Mouse (Mus musculus): ENCODE results near the gene Rdh8. TPM values are rescaled to one million over a fixed set of nuclear protein-coding genes. Genes with fewer than 3 reads are reported as not detected.
"Not testable (repeated sequence)": the region's sequence is repeated elsewhere in the genome, so short reads cannot be mapped to it uniquely, and the experiment has no call there.

Rdh8 gene
- polyA plus RNA-seq, 1 experiment from 2014 or later: not detected

DNA sequence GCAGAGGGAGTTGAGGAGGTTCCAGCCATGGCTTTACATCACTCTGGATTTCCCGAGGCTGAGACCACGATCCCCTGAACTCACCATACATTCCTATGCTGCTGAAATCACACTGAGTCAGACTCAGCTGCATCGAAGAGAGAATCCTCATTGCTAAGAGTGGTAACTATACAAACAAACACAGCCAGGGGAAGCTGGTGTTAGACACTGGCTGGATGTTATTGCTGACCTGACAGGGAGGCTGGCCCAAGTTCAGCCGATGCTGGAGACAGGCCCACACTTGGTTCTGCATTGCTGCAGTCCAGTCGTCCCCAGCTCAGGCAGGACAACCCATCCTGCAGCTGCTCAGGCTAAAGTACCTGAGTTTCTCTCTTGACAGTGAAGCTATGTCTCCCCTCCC, 7.5 kb downstream of the Rdh8 start:
- DNase-seq (ENCODE audit: low spot score) (no peak), ATAC-seq (replicated peaks; ENCODE audit: low FRiP score) (no peak)
- Histone ChIP-seq H3K4me2 (ENCODE audit: low read depth, low read length, severe bottlenecking) (no peak overlapping the region), H3K27me3 (ENCODE audit: control insufficient read depth, insufficient read depth, low read length) (no peaks in the 10 kb centered on the region), H3K4me1 (replicated peaks; ENCODE audit: control insufficient read depth, insufficient read depth, low read length) (no peaks in the 10 kb centered on the region), H3K9me3 (ENCODE audit: control insufficient read depth, low read length) (no peaks in the 10 kb centered on the region), H3K27ac (ENCODE audit: low read depth, low read length) (no peak overlapping the region), H3K9ac (ENCODE audit: low read length) (no peak overlapping the region), H3K36me3 (ENCODE audit: control insufficient read depth, insufficient read depth, low read length) (no peaks in the 10 kb centered on the region), H3K4me3 (ENCODE audit: low read depth, low read length) (no peak overlapping the region)
- WGBS: 84% methylated on average over 5 of the region's 5 CpGs

DNA sequence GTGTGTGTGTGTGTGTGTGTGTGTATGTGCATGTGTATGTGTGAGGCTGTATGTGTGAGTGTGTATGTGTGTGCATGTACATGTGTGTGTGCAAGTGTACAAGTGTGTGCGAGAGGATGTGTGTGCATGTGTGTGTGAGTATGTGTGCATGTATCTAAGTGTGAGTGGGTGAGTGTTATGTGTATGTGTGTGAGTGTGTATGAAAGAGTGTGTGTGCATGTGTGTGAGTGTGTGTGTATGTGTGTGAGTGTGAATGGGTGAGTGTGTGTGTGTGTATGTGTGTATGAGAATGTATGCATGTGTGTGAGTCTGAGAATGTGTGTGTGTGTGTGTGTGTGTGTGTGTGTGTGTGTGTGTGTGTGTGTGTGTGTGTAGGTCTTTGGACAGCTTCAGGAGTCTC, 9.8 kb downstream of the Rdh8 start:
- ATAC-seq (replicated peaks; ENCODE audit: low FRiP score) (no peak), DNase-seq (ENCODE audit: low spot score) (no peak)
- H3K27me3 ChIP-seq (ENCODE audit: control insufficient read depth, insufficient read depth, low read length): no peaks in the 10 kb centered on the region
- no peak overlapping the region for H3K4me3 ChIP-seq (ENCODE audit: low read depth, low read length)
- no peaks in the 10 kb centered on the region for H3K4me1 ChIP-seq (replicated peaks; ENCODE audit: control insufficient read depth, insufficient read depth, low read length)
- H3K4me2 ChIP-seq (ENCODE audit: low read depth, low read length, severe bottlenecking): no peak overlapping the region
- H3K9ac ChIP-seq (ENCODE audit: low read length): no peak overlapping the region
- WGBS: 93% methylated on average over 1 of the region's 1 CpGs
- no peak overlapping the region for H3K27ac ChIP-seq (ENCODE audit: low read depth, low read length)
- no peaks in the 10 kb centered on the region for H3K36me3 ChIP-seq (ENCODE audit: control insufficient read depth, insufficient read depth, low read length)
- H3K9me3 ChIP-seq (ENCODE audit: control insufficient read depth, low read length): no peaks in the 10 kb centered on the region

DNA sequence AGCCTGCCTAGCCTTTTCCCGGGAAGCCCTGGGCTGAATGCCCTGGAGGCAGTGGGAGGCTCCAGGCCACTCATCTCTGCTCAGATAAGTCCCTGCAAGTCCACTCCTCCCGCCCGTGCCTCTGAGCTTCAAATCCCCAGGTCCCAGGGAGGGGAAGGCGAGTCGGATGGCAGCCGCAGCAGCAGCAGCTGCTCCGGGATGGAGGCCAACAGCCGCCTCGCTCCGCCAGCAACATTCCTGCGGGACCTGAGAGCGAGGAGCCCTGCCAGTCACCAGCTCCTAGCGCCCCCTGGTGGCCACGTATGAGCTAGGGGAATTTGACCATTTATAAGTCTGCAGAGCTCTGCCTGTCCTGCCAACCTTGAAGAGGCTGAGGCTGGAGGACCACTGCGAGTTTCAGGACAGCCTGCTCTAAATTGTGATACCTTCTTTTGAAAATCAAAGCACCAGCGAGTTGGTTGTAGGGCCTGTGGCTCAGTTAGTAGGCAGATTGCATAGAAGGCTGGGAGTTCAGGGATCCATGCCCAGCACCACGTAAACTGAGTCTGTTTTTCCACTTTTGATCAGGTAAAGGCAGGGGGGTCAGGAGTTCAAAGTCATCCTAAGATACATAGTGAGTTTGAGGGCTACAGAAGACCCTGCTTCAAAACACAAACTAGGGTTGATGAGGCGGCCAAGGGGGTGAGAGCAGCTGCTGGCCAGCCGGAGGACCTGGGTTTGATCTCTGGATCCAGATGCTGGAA, 12.8 kb downstream of the Rdh8 start:
- DNase-seq (ENCODE audit: low spot score): peak; percentile 95
- H3K9me3 ChIP-seq (ENCODE audit: control insufficient read depth, low read length): no peaks in the 10 kb centered on the region
- H3K4me1 ChIP-seq (replicated peaks; ENCODE audit: control insufficient read depth, insufficient read depth, low read length): no peaks in the 10 kb centered on the region
- 16% methylated on average over 19 of the region's 19 CpGs for WGBS
- peak; percentile 87 for ATAC-seq (replicated peaks; ENCODE audit: low FRiP score)
- H3K4me3 ChIP-seq (ENCODE audit: low read depth, low read length): no peak overlapping the region
- H3K36me3 ChIP-seq (ENCODE audit: control insufficient read depth, insufficient read depth, low read length): no peaks in the 10 kb centered on the region
- no peak overlapping the region for H3K27ac ChIP-seq (ENCODE audit: low read depth, low read length)
- peak overlapping the region; percentile 28; the same call in 1 of the 2 replicates for H3K4me2 ChIP-seq (ENCODE audit: low read depth, low read length, severe bottlenecking)
- H3K27me3 ChIP-seq (ENCODE audit: control insufficient read depth, insufficient read depth, low read length): no peaks in the 10 kb centered on the region
- peak overlapping the region; percentile 45; the same call in 1 of the 2 replicates for H3K9ac ChIP-seq (ENCODE audit: low read length)

DNA sequence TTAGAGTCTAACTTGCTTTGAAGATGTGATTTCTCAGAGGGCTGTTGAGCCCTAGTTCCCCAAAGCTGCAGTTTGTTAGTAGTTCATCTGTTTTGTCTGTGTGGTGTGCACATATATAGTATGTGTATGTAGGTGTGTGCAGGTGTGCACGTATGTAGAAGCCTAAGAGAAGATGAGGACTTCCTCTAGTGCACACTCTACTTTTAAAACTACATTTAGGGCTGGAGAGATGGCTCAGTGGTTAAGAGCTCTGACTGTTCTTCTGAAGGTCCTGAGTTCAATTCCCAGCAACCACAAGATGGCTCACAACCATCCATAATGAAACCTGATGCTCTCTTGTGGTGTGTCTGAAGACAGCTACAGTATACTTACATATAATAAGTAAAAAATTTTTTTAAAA, 16.6 kb downstream of the Rdh8 start:
- Histone ChIP-seq H3K27me3 (ENCODE audit: control insufficient read depth, insufficient read depth, low read length) (no peaks in the 10 kb centered on the region), H3K9me3 (ENCODE audit: control insufficient read depth, low read length) (no peaks in the 10 kb centered on the region), H3K4me2 (ENCODE audit: low read depth, low read length, severe bottlenecking) (no peak overlapping the region), H3K4me1 (replicated peaks; ENCODE audit: control insufficient read depth, insufficient read depth, low read length) (no peaks in the 10 kb centered on the region), H3K36me3 (ENCODE audit: control insufficient read depth, insufficient read depth, low read length) (no peaks in the 10 kb centered on the region), H3K9ac (ENCODE audit: low read length) (no peak overlapping the region), H3K27ac (ENCODE audit: low read depth, low read length) (no peak overlapping the region), H3K4me3 (ENCODE audit: low read depth, low read length) (no peak overlapping the region)
- no peak for ATAC-seq (replicated peaks; ENCODE audit: low FRiP score)
- DNase-seq (ENCODE audit: low spot score): no peak
- WGBS: 71% methylated on average over 1 of the region's 1 CpGs

DNA sequence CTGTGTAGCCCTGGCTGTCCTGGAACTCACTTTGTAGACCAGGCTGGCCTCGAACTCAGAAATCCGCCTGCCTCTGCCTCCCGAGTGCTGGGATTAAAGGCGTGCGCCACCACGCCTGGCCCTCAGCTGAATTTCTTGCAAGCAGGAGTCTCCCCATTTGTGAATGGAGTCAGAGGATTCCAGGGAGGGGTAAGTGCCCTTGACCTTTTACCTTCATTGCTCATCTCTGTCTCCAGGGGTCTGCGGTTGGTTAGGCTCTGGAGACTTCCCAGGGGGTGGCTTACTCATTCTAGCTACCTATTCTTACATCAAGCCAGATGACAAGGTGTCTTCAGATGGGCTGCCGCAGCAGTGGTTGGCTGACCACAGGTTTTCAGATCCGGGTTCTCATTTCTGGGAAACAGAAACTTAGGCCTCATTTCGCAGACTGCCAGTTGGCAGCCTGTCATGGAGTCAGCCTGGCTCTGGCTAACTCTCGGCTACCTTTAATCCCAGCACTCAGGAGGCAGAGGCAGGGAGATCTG, 17.2 kb downstream of the Rdh8 start:
- WGBS: 84% methylated on average over 11 of the region's 11 CpGs
- not testable (repeated sequence) for H3K27me3 ChIP-seq (ENCODE audit: control insufficient read depth, insufficient read depth, low read length); DNase-seq (ENCODE audit: low spot score); H3K9me3 ChIP-seq (ENCODE audit: control insufficient read depth, low read length); H3K4me2 ChIP-seq (ENCODE audit: low read depth, low read length, severe bottlenecking); ATAC-seq (replicated peaks; ENCODE audit: low FRiP score); H3K36me3 ChIP-seq (ENCODE audit: control insufficient read depth, insufficient read depth, low read length); H3K4me3 ChIP-seq (ENCODE audit: low read depth, low read length); H3K4me1 ChIP-seq (replicated peaks; ENCODE audit: control insufficient read depth, insufficient read depth, low read length); H3K27ac ChIP-seq (ENCODE audit: low read depth, low read length); H3K9ac ChIP-seq (ENCODE audit: low read length)

DNA sequence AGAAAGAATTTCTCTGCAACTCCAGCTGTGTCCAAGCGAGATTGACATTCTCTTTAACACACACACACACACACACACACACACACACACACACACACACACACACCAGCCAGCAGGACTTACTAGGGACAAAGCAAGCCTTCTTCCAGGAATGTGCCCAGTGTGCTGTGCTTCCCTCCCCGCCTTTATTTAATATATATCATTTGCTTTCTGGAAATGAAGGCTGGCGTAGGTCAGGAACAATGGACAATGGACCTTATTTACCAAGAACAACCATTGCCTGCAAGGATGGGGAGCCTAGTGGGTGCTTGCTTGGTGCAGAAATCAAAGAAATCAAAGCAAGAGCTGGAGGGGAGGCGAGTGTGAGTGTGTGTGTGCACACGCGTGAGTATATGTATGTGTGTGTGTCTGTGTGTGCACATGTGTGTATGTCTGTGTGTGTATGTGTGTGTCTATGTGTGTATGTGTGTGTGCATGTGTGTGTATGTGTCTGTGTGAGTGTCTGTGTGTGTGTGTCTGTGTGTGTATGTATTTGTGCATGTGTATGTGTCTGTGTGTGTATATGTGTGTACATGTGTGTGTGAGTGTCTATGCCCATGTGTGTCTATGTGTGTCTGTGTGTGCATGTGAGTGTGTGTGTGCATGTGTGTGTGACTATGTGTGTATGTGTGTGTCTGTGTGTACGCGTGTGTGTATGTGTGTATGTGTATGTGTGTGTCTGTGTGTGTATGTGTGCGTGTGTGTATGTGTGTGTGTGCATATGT, 19.1 kb downstream of the Rdh8 start:
- H3K9ac ChIP-seq (ENCODE audit: low read length): no peak overlapping the region
- H3K4me2 ChIP-seq (ENCODE audit: low read depth, low read length, severe bottlenecking): no peak overlapping the region
- no peak for ATAC-seq (replicated peaks; ENCODE audit: low FRiP score)
- no peak overlapping the region for H3K27ac ChIP-seq (ENCODE audit: low read depth, low read length)
- no peak for DNase-seq (ENCODE audit: low spot score)
- no peaks in the 10 kb centered on the region for H3K4me1 ChIP-seq (replicated peaks; ENCODE audit: control insufficient read depth, insufficient read depth, low read length)
- no peaks in the 10 kb centered on the region for H3K36me3 ChIP-seq (ENCODE audit: control insufficient read depth, insufficient read depth, low read length)
- WGBS: 84% methylated on average over 9 of the region's 9 CpGs
- H3K4me3 ChIP-seq (ENCODE audit: low read depth, low read length): no peak overlapping the region
- no peaks in the 10 kb centered on the region for H3K9me3 ChIP-seq (ENCODE audit: control insufficient read depth, low read length)
- H3K27me3 ChIP-seq (ENCODE audit: control insufficient read depth, insufficient read depth, low read length): no peaks in the 10 kb centered on the region

DNA sequence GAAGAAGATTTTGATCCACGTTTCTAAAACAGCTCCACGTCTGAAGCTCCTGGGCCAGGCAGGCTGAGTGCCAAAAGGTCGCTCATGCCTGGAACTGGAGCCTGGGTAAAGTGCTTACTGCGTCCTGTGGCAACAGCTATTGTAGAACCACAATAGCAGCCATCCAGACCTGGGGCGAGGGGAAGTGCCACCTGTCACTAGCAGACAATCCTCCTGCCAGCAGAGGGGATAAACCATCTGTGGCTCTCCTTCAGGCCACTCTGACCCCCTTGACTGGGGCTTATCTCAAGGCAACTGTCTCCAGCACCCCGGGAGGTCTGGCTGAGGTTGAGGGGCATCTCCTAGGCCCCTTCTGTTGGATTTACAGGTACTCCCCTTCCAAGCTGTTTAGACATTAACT, 20.6 kb downstream of the Rdh8 start:
- no peak for ATAC-seq (replicated peaks; ENCODE audit: low FRiP score)
- Histone ChIP-seq H3K27ac (ENCODE audit: low read depth, low read length) (no peak overlapping the region), H3K9me3 (ENCODE audit: control insufficient read depth, low read length) (no peaks in the 10 kb centered on the region), H3K4me3 (ENCODE audit: low read depth, low read length) (no peak overlapping the region), H3K9ac (ENCODE audit: low read length) (no peak overlapping the region), H3K4me1 (replicated peaks; ENCODE audit: control insufficient read depth, insufficient read depth, low read length) (no peaks in the 10 kb centered on the region), H3K27me3 (ENCODE audit: control insufficient read depth, insufficient read depth, low read length) (no peaks in the 10 kb centered on the region), H3K36me3 (ENCODE audit: control insufficient read depth, insufficient read depth, low read length) (no peaks in the 10 kb centered on the region), H3K4me2 (ENCODE audit: low read depth, low read length, severe bottlenecking) (no peak overlapping the region)
- WGBS: 54% methylated on average over 6 of the region's 6 CpGs
- DNase-seq (ENCODE audit: low spot score): no peak

DNA sequence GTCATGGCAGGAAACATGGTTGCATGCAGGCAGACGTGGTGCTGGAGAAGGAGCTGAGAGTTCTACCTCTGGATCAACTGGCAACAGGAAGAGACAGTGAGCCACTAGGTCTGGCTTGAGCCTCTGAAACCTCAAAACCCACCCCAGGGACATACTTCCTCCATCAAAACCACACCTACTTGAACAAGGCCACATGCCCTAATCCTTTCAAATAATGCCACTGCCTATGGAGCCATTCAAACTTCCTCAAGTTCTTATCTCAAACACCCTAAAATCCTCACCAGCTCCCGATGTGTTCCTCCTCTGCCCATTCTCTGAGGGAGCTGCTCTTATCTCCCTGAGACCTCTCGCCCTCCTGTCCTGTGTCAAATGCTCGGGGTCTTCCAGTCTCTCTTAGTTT, 23.9 kb downstream of the Rdh8 start:
- no peak overlapping the region for H3K9ac ChIP-seq (ENCODE audit: low read length)
- no peak overlapping the region for H3K27ac ChIP-seq (ENCODE audit: low read depth, low read length)
- H3K4me3 ChIP-seq (ENCODE audit: low read depth, low read length): no peak overlapping the region
- 71% methylated on average over 4 of the region's 4 CpGs for WGBS
- H3K36me3 ChIP-seq (ENCODE audit: control insufficient read depth, insufficient read depth, low read length): no peaks in the 10 kb centered on the region
- DNase-seq (ENCODE audit: low spot score): no peak
- no peaks in the 10 kb centered on the region for H3K9me3 ChIP-seq (ENCODE audit: control insufficient read depth, low read length)
- H3K4me1 ChIP-seq (replicated peaks; ENCODE audit: control insufficient read depth, insufficient read depth, low read length): no peaks in the 10 kb centered on the region
- no peak overlapping the region for H3K4me2 ChIP-seq (ENCODE audit: low read depth, low read length, severe bottlenecking)
- H3K27me3 ChIP-seq (ENCODE audit: control insufficient read depth, insufficient read depth, low read length): no peaks in the 10 kb centered on the region
- no peak for ATAC-seq (replicated peaks; ENCODE audit: low FRiP score)

Measured in forebrain, embryonic 11.5 days (tissue).